Mouse (Mus musculus) cerebellum, adult 2 months (tissue): ENCODE measurements at regions not wholly inside any gene's neighbourhood (a gene's known extent, or its start where the extent isn't known, plus 50 kb on each side); places are given as distances from the start of the nearest gene placed in this dataset.

Experiments
- CTCF ChIP-seq: fragments of 200-500 bp; IDR thresholded peaks from 2 replicates; pipeline ENCODE4 v1.5.1; 2011; ENCODE audit warnings: low read depth, mild to moderate bottlenecking, control low read depth, low read length, moderate library complexity, borderline replicate concordance; ENCODE audit not compliant: insufficient read depth
- POLR2A ChIP-seq: fragments of 200-500 bp; IDR thresholded peaks from 2 replicates; pipeline ENCODE4 v1.6.1; 2011; ENCODE audit warnings: low read length, control low read depth, borderline replicate concordance; ENCODE audit not compliant: insufficient read depth

GRCm38 (mm10) chr3:56955098-56955798 lies 346.5 kb downstream of the Tm4sf1 start:
- TF ChIP-seq POLR2A (no peak), CTCF (no peak)
